Mouse (Mus musculus): ENCODE data around the gene Ptgis.

GRCm38 (mm10) chr2:167163134-167163533, 77.3 kb downstream of the Ptgis start:
- no peak for TF ChIP-seq CTCF (IDR thresholded peaks at IDR 0.05; ENCODE audit: control insufficient read depth, insufficient read depth, low read length)
- TF ChIP-seq POLR2A (IDR thresholded peaks at IDR 0.05; ENCODE audit: borderline replicate concordance, control insufficient read depth, low read depth, low read length): no peak
